Comparison of ENCODE assay signal across 8 mouse cellular contexts in the genomic region with DNA sequence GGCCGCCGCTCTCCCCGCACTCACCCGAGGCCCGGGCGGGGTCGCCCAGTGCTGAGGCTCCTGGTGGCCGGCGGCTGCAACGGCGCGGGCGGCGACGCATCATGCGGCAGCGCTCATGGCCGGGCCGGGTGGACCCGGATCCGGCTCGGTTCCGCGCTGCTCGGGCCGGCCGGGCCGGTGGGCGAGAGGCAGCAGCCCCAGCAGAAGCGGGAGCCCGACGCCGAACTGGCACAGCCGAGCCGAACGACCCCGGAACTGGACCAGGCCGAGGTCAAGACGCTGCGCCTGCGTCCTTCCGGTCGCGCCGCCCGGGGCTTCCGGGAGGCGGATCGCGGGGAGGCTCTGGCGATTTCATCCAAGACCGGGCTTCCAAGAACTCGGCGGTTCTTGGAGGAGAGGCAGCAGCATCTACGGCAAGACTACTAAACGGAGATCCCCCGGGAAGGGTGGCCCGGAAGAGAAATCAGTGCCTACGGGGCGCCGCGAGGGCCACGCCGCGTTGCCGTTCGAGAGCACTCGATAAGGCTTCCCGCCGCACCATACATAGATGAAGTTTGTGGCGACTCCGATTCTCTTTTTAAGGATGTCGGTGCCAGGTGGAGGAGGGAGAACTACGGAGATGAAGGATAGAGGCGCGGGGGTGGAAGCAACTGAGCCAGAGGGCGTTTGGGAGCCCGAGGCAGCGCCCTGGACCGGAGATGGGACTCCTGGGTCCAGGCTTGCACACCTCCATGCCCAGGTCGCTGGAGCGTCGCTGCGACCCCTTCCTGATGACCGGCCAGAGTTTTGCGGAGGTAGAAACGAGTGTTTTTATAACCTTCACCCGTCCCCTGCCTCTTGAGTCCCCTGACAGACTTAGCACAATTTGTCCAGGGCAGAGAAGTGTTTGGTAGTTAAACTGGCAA. TPM values are rescaled to one million over a fixed set of nuclear protein-coding genes. Genes with fewer than 3 reads are reported as not detected.
DNase-seq lines count a peak whose midpoint lies in the region; ATAC-seq lines count a peak whose summit lies in the region.

Gene Zdhhc7, minus strand, starts transcription at position 415 of the 905 bp plus-strand sequence.

- DNase-seq in Muller cell, postnatal 12 days (ENCODE audit: inconsistent ontology term), result peak; percentile 81
- DNase-seq in cerebellum, postnatal 10 days, result peak; percentile 88 to 89
- DNase-seq in frontal cortex, postnatal 25 days (ENCODE audit: low spot score in 2 of 2), result peak; percentile 73 to 76
- peak; percentile 79 to 83 for DNase-seq in layer of hippocampus, postnatal 25 days (ENCODE audit: extremely low spot score in 1 of 2, low spot score in 1 of 2)
- DNase-seq in lung, postnatal 14 days, result peak; percentile 83
- peak; percentile 68 for DNase-seq in retina, adult 2 months (ENCODE audit: low read depth, low spot score)
- peak; percentile 82 for DNase-seq in thymus, postnatal 25 days

- H3K36me3 ChIP-seq in hindbrain, embryonic 13.5 days, result peaks cover 2% of the 10 kb centered on the region; the same call in 1 of the 2 replicates

- H3K9me3 ChIP-seq in hindbrain, embryonic 13.5 days, result no peaks in the 10 kb centered on the region

- ATAC-seq in hindbrain, embryonic 13.5 days (ENCODE audit: low FRiP score), result peak; percentile 86

- H3K9ac ChIP-seq in hindbrain, embryonic 13.5 days, result peak within 1 kb of the TSS; percentile 96

- peaks cover 47% of the 10 kb centered on the region for H3K4me1 ChIP-seq in hindbrain, embryonic 13.5 days (replicated peaks)

- H3K27me3 ChIP-seq in hindbrain, embryonic 13.5 days, result no peaks in the 10 kb centered on the region

- H3K27ac ChIP-seq in hindbrain, embryonic 13.5 days, result peak within 1 kb of the TSS; percentile 94

- peak within 1 kb of the TSS; percentile 94 for H3K4me2 ChIP-seq in hindbrain, embryonic 13.5 days

- H3K4me3 ChIP-seq in hindbrain, embryonic 13.5 days, result peak within 1 kb of the TSS; percentile 97

- whole genome bisulfite sequencing in hindbrain, embryonic 13.5 days, result 0% methylated on average over 86 of the region's 88 CpGs

RNA-seq across cellular contexts. Expression of gene Zdhhc7, which starts in this region (rescaled TPM):
- polyA plus RNA-seq in hindbrain, embryonic 13.5 days (2015; fragmentation: Nextera tagmentation; extraction: Ambion mirVana), result 27.9 and 29.3 TPM in 2 replicates
- total RNA-seq in layer of hippocampus, postnatal 25 days (2021), result 10 to 100 TPM; 36.5 to 40.0 TPM

Comparison
In these comparisons a context has a peak if more than half of its experiments do, and no peak if none do; other contexts are left out.
1. Peak in every context shown above with its lines: DNase-seq, ATAC-seq, H3K4me3 ChIP-seq and H3K27ac ChIP-seq.